Mouse (Mus musculus): ENCODE data around the gene Rraga.

Rraga gene

GRCm38 (mm10) chr4:86575283-86575983, at the start of gene Rraga:
TSS of gene Rraga (plus strand) at chr4:86575668.
- DNase-seq (ENCODE audit: low spot score), result peak; percentile 86

- DNase-seq (ENCODE audit: low spot score), result no peak
These were observed 48.0 kb upstream of the Rraga start for GRCm38 (mm10) chr4:86527162-86528136.

GRCm38 (mm10) chr4:86529161-86529560, 46.3 kb upstream of the Rraga start:
- no peak for DNase-seq (ENCODE audit: low spot score)

GRCm38 (mm10) chr4:86533406-86534090, 41.9 kb upstream of the Rraga start:
- DNase-seq (ENCODE audit: low spot score), result no peak

- no peak for DNase-seq (ENCODE audit: low spot score)
These were observed 41.4 kb upstream of the Rraga start for GRCm38 (mm10) chr4:86534091-86534481.

- DNase-seq (ENCODE audit: low spot score), result no peak
These were observed 37.5 kb upstream of the Rraga start for GRCm38 (mm10) chr4:86537972-86538371.

GRCm38 (mm10) chr4:86538936-86539335, 36.5 kb upstream of the Rraga start:
- DNase-seq (ENCODE audit: low spot score), result no peak

GRCm38 (mm10) chr4:86541573-86541972, 33.9 kb upstream of the Rraga start:
- DNase-seq (ENCODE audit: low spot score), result no peak

GRCm38 (mm10) chr4:86543999-86544398, 31.5 kb upstream of the Rraga start:
- DNase-seq (ENCODE audit: low spot score), result no peak

GRCm38 (mm10) chr4:86545615-86546014, 29.9 kb upstream of the Rraga start:
- peak; percentile 3 for DNase-seq (ENCODE audit: low spot score)

- DNase-seq (ENCODE audit: low spot score), result no peak
These were observed 27.1 kb upstream of the Rraga start for GRCm38 (mm10) chr4:86548332-86548731.

GRCm38 (mm10) chr4:86555035-86555707, 20.3 kb upstream of the Rraga start:
- no peak for DNase-seq (ENCODE audit: low spot score)

GRCm38 (mm10) chr4:86557371-86557770, 18.1 kb upstream of the Rraga start:
- DNase-seq (ENCODE audit: low spot score), result no peak

GRCm38 (mm10) chr4:86558228-86558627, 17.2 kb upstream of the Rraga start, which contains the start of gene Saxo1:
TSS of gene Saxo1 (minus strand) at chr4:86558328.
- DNase-seq (ENCODE audit: low spot score), result no peak

- DNase-seq (ENCODE audit: low spot score), result no peak
These were observed 16.5 kb upstream of the Rraga start for GRCm38 (mm10) chr4:86559006-86559405.

GRCm38 (mm10) chr4:86561061-86561460, 14.4 kb upstream of the Rraga start:
- no peak for DNase-seq (ENCODE audit: low spot score)

- no peak for DNase-seq (ENCODE audit: low spot score)
These were observed 557 bp upstream of the Rraga start for GRCm38 (mm10) chr4:86574939-86575282.

GRCm38 (mm10) chr4:86576120-86576541, 663 bp downstream of the Rraga start:
- no peak for DNase-seq (ENCODE audit: low spot score)

- DNase-seq (ENCODE audit: low spot score), result no peak
These were observed 1.3 kb downstream of the Rraga start for GRCm38 (mm10) chr4:86576630-86577225.

GRCm38 (mm10) chr4:86580056-86580455, 4.6 kb downstream of the Rraga start:
- no peak for DNase-seq (ENCODE audit: low spot score)

GRCm38 (mm10) chr4:86580591-86580990, 5.1 kb downstream of the Rraga start:
- DNase-seq (ENCODE audit: low spot score), result no peak
